Mouse (Mus musculus): Measurements from ENCODE around the gene Rnf128.

The Rnf128 gene

DNA sequence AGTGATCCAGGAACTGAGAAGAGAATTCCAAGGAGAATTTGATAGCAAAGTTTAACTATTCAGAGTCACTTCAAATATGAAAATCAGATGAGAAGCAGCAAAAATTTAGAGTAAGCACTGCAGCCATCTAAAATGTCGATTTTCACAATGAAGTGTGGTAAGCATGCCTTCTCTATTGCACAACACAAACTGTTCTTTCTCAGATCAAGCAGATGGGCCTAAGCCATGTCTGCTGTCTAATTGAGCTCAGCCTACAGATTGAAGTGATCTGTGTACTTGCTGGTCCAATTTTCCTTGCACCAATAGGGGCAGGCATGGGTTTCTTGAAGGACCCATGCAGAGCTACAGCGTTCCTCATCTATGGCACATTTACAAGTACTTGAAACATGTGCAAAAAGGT is 51.6 kb downstream of the Rnf128 start:
- DNase-seq (ENCODE audit: extremely low spot score, low spot score) = no peak

DNA sequence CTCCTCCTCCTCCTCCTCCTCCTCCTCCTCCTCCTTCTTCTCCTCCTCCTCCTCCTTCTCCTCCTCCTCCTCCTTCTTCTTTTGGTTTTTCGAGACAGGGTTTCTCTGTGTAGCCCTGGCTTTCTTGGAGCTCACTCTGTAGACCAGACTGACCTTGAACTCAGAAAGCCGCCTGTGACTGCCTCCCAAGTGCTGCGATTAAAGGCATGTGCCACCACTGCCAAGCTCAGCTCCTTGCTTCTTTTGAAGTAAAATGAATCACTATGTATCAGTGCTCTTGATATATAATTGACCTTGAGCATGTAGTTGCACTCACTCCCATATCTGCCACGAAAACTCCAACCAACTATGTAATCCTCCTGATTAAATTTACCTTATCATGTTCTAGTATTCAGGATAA is 59.0 kb downstream of the Rnf128 start:
- no peak for DNase-seq (ENCODE audit: extremely low spot score, low spot score)

DNA sequence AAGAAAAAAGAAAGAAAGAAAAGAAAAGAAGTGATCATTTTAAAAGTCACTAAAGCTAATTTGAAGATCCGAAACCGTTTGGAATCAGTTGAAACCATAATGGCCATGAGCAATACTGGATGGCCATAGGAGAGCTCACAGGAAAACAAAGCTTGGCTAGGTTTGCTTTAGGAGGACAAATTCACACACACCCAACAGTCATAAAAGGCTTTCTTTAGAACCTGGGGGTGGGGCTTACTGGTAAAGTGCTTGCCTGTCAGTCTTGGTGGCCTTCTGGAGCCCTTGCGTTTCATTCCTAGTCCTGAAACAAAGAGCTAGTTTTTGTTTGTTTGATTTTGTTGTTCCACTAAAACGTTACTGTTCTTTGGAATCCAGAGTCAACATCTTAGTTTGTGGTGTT is 71.6 kb downstream of the Rnf128 start:
- DNase-seq (ENCODE audit: extremely low spot score, low spot score) = no peak

DNA sequence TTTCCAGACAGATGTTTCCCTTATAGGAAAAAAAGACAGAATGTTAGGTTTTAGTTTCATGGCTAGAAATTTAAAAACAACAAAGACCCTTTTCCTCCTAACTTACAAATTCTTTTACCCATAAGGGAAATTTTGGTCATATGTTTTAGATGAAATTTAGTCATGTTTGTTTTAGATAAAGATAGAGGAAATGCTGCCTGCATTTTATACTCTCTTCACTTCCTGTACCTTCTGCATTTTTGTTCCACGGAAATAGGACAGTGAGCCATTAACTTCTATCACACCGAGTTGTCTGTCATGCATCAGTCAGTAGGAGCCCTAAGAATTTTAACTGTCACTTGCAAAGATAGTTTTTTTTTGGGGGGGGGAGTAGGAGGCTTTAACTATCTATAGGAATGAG is 76.6 kb downstream of the Rnf128 start:
- DNase-seq (ENCODE audit: extremely low spot score, low spot score) = no peak

DNA sequence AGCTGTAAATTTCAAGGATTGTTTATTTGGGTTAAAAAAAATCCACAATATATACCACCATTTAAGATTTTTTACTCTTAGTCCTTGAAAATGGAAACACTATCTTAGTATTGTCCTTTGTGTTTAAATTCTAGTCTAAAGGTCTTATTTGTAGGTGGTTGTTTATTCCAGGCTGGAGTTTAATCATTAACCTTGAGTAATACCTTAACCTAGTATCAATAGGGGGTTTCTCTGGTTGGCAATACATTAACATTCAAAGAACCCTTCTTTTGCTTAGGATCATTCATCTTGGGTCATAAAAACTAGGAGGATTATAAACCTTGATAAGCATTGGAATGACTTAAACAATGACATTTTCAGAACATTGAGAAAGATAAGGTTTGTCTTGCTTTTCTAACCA is 77.3 kb downstream of the Rnf128 start:
- DNase-seq (ENCODE audit: extremely low spot score, low spot score) = no peak

DNA sequence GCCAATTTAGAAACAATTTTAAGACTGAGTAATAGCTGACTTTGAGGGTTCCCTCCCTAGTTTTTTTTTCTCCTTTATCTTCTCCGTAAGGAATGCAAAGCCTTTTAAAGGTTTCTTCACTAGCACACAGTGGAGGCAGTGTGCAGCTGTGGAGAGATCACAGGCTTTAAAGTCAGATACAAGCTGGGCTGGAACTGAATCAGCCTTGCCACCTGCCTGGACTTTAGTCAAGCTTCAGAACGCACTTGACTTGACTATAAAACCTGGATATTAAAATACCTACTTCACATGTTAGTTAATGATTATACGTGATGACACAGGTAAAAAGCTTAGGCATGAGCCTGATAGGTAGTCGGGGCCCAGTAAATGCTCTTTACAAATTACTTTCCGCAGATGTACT is 89.1 kb downstream of the Rnf128 start:
- DNase-seq (ENCODE audit: extremely low spot score, low spot score) = no peak

DNA sequence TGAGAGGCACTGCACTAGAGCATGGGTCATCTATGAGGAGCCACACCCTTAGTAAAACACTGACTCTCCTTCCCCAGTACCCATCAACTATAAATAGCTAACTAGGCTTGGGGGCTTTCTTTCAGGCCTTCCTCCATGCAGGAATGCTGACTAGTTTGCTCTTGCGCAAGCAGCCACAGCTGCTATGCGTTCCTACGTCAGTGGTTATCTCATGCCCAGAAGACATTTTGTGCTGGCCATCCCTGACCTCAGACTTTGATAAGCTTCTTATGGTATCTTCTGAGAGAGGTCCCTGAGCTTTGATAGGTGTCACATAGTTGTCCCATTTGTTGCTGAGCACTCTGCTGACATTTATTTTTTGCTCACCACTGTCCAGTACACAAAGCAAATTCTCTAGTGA is 90.2 kb downstream of the Rnf128 start:
- no peak for DNase-seq (ENCODE audit: extremely low spot score, low spot score)

DNA sequence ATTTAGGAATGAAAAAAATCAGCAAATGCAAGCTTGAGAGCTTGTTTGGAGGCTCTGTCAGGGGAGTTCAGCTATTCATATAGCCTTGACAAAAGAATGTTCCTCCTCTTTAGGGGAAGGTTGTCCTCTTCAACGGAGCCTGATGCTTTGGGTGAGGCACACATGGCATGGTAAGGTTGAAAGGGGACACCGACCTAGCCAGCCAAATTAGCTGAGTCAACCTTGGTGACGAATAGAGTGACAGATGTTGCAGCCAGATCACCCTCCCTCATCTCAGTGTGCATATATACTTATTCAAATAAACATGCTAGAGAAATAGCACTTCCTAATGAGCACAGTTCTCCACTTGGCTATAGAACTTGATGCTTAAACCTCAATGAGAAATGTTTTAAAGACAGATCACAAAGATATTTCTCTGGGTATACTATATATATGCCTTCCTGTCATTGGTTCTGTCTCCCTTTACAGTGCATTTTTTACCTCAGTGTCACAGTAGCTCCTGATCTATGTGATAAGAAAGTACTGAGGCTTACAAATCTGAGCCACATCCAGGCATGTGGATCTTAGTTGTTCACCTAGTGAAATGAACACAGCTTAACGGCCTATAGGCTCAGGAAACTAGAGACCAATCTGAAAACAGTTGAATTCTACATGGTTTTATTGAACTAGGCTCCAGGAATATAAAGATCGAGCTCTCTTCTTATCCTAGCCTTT is 91.4 kb downstream of the Rnf128 start:
- no peak for DNase-seq (ENCODE audit: extremely low spot score, low spot score)

DNA sequence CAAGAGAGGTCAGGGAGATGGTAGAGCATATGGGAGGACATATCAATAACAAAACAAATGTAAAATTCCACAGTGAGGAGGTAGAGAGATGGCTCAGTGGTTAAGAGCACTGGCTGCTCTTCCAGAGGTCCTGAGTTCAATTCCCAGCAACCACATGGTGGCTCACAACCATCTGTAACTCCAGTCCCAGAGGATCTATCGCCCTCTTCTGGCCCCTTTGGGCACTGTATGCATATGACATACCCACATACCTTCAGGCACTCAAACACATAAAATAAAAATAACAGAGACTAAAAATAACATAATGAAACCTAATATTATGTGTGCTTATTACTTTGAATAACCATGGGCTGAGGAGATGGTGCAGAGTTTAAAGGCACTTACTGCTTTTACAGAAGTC is 99.0 kb downstream of the Rnf128 start:
- no peak for DNase-seq (ENCODE audit: extremely low spot score, low spot score)

DNA sequence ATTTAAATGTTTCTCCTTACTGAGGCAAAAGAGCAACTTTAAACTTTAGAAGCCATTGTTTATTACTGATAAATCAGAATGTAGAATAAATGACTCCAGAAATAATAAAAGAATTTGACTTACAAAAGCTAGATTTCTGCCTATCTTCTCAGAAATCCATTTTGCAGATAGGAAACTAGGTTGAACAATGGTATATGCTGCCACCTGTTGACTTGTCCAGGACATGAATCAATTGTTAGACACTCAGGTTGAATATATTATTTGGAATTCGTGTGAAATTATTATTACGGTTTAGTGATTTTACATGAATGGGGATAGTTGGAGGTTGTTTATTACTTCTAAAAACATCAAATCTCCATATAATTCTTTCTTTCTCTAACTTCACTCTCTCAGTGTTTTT is 102.7 kb downstream of the Rnf128 start:
- no peak for DNase-seq (ENCODE audit: extremely low spot score, low spot score)

DNA sequence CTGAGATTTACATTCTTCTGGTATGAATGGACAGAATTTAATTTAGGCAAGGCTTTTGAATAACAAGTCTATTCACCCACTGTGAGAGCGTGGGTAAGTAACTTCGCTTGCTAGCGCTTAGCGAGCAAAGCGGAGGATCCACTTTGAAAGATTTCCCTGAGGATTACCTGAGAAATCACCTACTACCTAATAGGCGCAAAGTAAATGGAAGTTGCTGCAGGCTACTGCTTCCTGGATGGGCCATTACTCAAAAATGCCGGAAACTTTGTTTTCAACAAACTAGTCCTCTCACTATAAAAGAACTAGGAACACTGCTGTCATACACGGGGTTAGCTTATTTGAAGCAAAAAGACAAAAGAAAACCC is 121.3 kb downstream of the Rnf128 start:
- DNase-seq (ENCODE audit: extremely low spot score, low spot score) = peak; percentile 16

DNA sequence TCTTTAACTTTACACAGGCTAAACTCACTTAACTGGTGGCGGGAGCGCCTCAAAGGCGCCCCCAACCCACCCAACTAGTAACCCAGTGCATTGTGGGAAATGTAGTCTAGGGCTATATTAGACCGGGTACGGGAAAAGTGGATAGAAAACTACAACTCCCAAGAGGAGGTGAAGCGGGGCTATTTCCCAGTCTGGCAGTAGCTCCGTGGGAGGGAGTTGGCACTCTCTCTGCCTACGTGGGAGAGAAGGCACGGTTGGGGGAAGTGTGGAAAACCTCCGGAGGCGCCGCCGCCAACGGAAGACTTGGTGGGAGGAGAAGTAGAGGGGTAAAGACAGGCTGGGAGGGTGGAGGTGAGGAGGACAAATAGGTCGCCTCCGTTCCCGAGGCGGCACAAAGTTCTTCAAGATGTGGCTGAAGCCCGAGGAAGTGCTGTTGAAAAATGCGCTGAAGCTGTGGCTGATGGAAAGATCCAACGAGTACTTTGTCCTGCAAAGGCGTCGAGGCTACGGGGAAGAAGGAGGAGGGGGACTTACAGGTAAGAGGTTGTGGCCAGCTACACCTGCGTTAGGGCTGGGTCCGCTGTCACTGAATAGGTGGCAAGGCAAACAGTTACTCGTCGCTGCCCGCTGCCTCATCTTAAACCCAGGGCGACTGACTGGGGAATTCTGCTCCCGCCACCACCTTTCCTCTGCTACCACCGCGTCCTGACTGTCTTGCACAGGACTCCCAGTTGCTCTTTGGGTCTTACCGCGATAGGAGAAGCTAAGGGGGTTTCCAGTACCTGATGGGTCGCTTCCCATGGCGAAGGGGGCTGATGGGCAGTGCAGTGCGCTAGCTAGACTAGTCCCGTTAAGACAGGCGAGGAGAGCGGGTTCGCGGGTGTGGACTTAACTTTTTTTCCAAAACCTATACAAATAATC is 121.9 kb downstream of the Rnf128 start, which contains the start of gene Tbc1d8b:
Gene Tbc1d8b, plus strand, starts transcription at position 222 of the 921 bp plus-strand sequence.
- peak; percentile 54 for DNase-seq (ENCODE audit: extremely low spot score, low spot score)

DNA sequence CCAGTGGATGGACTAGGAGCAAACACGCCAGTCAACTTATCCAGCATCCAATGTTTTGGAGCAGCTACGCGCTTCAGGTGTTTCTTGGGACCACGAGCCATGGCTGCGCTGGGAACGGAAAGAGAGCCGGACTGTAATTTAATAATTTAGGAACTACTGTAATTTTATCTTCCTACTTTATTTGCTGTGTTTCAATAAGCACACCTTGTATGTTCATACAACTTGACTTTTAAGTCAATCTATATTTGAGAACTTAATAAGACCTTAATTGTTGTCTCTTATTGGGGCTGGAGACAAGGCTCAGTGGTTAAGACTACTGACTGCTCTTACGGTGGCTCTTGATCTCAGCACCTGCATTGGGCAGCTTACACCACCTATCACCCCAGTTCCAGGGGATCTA is 151.3 kb downstream of the Rnf128 start, which contains the start of gene Gm15013:
Gene Gm15013, minus strand, starts transcription at position 101 of the 400 bp plus-strand sequence.
- DNase-seq (ENCODE audit: extremely low spot score, low spot score) = no peak

DNA sequence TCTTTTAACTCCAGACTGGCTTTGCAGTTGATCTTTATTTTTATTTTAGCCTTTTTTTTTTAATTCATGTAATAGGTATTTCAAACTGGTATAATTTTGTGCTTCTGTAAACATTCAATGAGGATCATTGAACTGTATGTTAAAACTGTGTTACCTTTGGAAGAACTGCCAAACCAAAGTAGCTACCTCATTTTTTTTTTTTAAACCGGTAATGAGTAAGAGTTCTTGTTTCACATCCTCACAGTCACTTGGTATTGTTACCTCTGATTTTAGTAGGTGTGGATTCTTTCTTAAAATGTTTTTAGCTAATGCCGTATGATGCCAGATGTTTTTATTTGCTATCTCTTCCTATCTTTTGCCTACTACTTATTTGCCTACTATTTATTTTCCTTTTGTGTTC is 159.2 kb downstream of the Rnf128 start:
- no peak for DNase-seq (ENCODE audit: extremely low spot score, low spot score)

Measured in neural tube, embryonic 10.5 days (tissue).